Mouse (Mus musculus): ENCODE results near the gene Ccl8.

The Ccl8 gene

DNA sequence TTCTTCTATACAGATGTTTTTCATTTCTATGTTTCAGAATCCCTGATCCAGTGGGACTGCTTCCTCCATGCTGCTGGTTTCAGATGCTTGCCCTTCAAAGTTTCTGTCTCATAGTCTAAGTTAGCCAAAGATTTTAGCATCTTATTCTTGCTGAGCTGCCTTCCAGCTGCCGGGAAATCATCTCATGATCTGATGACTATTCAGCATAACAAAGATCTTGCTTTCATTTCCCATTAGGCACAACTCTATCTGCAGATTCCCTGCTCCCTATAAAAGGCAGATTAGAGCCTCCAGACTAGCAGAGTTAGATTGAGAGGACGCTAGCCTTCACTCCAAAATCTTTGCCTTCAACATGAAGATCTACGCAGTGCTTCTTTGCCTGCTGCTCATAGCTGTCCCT lies at the start of gene Ccl8:
Gene Ccl8 (plus strand): TSS at position 301 of the 400 bp plus-strand sequence.
- no peak for DNase-seq (ENCODE audit: inconsistent ontology term)

GRCm38 (mm10) chr11:82066953-82067571 lies 47.9 kb upstream of the Ccl8 start:
- peak; percentile 70 for DNase-seq (ENCODE audit: inconsistent ontology term)

DNA sequence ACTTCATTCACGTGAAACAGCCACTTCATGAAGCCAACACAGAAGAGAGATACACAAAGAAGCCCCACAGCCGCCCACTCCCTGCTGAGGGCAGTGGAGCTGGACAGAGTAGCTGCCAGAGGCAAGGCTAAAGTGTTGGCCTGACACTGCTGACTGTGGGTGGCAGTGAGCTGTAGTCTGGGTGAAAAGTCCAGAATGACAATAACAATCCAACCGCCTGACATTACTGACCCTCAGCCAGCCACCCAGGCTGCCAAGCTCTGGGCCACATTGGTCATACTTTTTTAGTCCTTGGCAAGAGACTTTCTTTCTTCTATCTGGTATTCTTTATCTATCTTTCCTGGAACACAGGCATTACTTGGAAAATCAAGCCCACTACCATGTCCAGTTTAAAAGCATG lies 43.9 kb upstream of the Ccl8 start:
- DNase-seq (ENCODE audit: inconsistent ontology term): peak; percentile 35

DNA sequence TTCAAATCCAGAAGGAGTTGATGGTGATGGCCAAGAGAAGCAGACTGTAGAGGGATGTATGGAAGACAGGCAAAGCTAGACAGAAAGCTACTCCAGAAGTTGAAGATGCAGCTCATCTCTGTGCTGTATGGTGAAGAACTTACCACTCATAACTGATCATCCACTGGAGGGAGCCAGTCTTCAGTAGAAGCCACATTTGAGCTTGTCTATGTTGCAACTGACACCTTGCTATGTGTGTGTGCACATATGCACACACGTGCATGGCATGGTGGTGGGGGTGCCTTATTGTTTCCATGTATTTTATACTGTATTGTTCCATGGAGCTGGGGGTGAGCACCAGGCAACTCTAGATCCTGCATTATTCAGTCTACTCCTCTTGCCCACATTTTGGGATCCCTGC lies 42.6 kb upstream of the Ccl8 start:
- no peak for DNase-seq (ENCODE audit: inconsistent ontology term)

GRCm38 (mm10) chr11:82072984-82073383 lies 42.0 kb upstream of the Ccl8 start:
- no peak for DNase-seq (ENCODE audit: inconsistent ontology term)

DNA sequence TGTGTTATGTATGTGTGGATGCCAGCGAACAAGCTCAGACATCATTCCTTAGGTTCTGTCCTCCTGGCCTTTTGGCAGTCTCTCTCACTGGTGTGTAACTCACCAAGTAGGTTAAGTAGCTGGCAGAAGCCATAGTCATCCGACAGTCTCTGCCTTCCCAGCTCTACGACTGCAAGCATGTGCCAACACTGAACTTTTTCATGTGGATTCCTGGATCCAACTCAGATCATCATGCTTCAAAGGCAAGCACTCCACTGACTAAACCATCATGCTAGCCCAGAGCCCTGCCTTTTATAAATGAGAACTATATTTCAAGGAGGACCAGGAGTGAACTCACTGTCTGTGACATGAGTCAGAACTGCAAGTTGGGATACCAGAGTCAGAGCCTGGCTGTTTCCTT lies 41.3 kb upstream of the Ccl8 start:
- no peak for DNase-seq (ENCODE audit: inconsistent ontology term)

GRCm38 (mm10) chr11:82077031-82077430 lies 38.0 kb upstream of the Ccl8 start:
- no peak for DNase-seq (ENCODE audit: inconsistent ontology term)

DNA sequence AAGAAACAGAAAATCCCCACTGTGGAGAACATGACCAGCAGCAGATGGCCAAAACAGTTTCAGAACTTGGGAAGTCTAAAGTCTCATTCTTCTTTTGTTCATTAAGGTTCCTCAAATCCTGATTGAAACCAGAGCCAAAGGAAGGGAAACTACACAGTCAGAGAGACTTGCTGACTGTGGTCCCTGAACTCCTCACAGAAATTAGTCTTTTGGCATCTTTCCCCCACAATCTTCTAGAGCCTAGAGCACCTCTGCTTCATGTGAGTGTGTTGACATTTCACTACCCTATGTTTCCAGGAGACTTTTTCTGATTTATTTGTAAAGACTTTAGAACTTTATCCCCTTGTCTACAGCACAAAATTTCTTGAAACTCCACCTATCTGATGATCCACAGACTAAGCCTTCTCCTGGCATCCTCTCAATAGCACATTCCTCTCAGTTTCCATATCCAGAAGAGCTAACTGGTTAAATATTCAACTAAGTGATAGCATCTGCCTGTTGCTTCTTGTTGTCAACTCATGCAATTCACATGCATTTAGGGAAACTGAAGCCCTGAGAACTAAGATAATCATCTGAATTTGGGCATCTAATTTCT lies 36.8 kb upstream of the Ccl8 start:
- no peak for DNase-seq (ENCODE audit: inconsistent ontology term)

DNA sequence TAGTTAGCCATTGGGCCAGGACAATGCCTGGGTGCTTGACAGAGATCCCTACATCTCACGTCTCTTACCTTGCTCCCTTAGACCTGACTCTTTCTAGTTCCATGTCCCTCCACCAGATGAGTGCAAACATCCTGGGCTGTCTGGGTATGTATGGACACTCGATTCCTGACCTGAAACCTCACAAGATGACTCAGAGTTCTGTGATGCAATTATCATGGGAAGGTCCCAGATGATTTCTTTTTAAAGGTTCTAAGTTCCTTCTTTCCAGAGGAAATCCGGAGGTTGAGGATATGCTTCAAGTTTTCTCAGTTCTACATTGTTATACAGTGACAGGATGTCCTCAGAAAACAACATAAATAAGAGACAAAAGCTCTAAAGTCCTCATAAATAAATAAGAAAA lies 34.1 kb upstream of the Ccl8 start:
- DNase-seq (ENCODE audit: inconsistent ontology term): no peak

- no peak for DNase-seq (ENCODE audit: inconsistent ontology term)
These were observed 30.6 kb upstream of the Ccl8 start for GRCm38 (mm10) chr11:82084360-82084759.

DNA sequence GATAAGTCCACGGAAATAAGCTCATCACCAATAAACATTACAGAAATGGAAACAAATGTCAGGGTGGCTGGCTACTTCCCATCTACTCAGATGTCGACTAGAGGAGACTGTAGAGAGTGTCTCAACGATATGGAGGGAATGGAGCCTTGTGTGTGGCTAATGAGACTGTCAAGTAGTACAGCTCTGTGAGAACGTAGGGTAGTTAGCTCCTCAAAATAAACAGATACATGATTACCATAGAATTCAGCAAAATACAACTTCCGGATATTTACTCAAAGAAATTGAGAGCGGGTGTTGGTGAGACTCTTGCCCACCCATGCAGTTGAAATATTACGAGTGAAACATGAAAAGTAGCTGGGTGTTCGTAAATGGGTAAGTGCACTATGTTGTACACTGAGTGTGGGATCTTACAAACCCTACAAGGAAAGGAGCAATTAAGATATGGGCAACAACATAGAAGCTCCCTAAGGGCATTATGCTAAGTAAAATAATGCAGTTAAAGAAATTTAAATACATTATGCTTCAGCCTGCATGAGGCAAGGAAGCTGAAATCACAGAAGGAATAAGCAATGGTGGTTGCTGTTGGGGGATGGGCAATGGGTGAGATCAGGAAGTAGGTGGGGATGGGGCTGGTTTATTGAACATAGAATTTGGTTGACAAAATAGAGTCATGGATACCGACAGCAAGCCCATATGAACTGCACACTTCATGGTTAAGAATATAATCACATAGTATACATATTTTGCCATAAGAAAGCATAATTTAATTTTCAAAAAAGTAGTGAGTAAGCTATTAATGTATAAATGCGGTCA lies 15.3 kb upstream of the Ccl8 start:
- DNase-seq (ENCODE audit: inconsistent ontology term): no peak

GRCm38 (mm10) chr11:82101087-82101486 lies 13.9 kb upstream of the Ccl8 start:
- DNase-seq (ENCODE audit: inconsistent ontology term): no peak

DNA sequence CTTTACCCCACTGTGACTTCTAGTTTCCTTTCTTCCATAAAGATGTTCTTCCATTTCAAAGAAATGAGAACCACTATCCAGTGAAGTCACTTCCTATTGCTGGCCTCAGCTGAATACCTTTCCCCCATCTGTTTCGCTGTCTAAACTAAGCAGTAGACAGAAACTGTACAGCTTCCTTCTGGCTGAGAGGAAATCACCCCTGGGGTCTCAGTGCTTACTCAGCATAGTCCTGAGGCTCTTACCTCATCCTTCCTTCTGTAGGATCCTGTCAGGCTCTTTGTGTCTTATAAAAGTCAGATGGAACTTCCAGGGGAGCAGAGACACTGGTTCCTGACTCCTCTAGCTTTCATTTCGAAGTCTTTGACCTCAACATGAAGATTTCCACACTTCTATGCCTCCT lies 13.5 kb upstream of the Ccl8 start, which contains the start of gene Ccl12:
Gene Ccl12 (plus strand): TSS at position 317 of the 400 bp plus-strand sequence.
- no peak for DNase-seq (ENCODE audit: inconsistent ontology term)

DNA sequence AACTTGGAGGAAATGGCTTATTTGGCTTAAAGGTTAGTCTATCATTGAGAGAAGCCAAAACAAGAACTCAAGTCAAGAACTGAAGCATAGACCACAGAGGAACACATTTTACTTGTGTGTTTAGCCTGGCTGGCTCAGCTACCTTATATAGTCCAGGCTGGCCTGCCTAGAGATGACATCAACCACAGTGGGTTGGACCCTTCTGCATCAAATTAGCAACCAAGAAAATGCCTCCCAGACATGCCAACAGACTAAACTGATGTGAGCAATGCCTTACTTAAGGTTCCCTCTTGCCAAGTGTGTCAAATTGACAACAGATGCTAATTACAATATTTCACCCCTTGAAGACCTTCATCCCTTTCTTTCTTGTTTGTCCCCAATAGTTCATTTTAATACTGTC lies 5.4 kb upstream of the Ccl8 start:
- no peak for DNase-seq (ENCODE audit: inconsistent ontology term)

- peak; percentile 43 for DNase-seq (ENCODE audit: inconsistent ontology term)
These were observed 4.4 kb upstream of the Ccl8 start for GRCm38 (mm10) chr11:82110372-82111248.

DNA sequence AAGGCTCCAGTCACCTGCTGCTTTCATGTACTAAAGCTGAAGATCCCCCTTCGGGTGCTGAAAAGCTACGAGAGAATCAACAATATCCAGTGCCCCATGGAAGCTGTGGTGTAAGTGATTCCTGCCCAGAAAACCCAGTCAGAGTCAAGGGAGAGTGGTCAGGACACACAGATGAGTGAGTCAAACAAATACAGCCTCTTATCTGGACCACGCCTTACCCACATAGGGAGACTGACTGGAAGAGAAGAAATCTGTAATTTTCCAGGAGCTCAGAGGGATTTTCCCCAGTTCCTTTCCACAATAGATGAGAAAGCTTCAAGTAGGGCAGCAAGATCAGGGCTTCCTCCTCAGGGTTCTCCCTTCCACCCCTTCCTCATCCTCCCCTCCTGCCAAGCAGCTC lies 1.1 kb downstream of the Ccl8 start:
- DNase-seq (ENCODE audit: inconsistent ontology term): no peak

GRCm38 (mm10) chr11:82132977-82133376 lies 18.0 kb downstream of the Ccl8 start:
- DNase-seq (ENCODE audit: inconsistent ontology term): no peak

- peak; percentile 64 for DNase-seq (ENCODE audit: inconsistent ontology term)
These were observed 21.2 kb downstream of the Ccl8 start for GRCm38 (mm10) chr11:82136196-82136595.

DNA sequence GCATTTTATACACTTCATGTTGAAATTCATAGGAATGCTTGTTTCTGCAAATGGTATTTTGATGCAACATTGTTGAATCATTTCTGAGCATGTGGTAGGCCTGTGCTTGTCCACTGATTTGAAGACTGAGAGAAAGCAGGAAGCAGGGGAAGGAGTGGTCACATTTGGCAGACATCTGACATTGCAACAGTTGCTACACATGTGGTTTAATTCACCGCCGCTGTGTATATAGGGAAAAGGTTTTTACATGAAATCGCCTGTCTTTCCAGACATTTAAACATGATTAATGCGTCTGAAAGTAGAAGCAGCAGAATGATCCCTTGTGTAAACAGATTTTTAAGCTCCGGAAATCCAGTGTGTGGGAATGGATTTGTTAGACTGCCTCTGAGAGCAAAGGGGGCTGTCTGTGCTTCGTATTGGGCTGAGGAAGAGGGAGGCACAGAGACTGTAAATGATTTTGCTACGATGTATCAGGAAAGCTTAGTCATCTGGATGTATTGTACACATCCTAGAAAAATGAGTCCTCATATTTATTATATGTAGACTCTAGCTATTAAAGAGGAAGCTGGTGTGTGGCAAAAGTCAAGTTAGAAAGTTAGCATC lies 24.6 kb downstream of the Ccl8 start:
- no peak for DNase-seq (ENCODE audit: inconsistent ontology term)

- no peak for DNase-seq (ENCODE audit: inconsistent ontology term)
These were observed 44.1 kb downstream of the Ccl8 start for GRCm38 (mm10) chr11:82159126-82159525.

GRCm38 (mm10) chr11:82163285-82163684 lies 48.3 kb downstream of the Ccl8 start:
- no peak for DNase-seq (ENCODE audit: inconsistent ontology term)
